Mouse (Mus musculus) liver, postnatal 0 days (tissue): ENCODE data around the gene Mad1l1.

Source experiments
- CTCF ChIP-seq: sonication (generic); IDR thresholded peaks from 2 replicates; pipeline ENCODE4 v1.5.1; 2016; ENCODE audit warnings: antibody characterized with exemption, low read depth
- EP300 ChIP-seq: IDR thresholded peaks from 2 replicates; pipeline ENCODE4 v1.6.1; 2016; ENCODE audit warnings: antibody characterized with exemption, low read depth, mild to moderate bottlenecking

DNA sequence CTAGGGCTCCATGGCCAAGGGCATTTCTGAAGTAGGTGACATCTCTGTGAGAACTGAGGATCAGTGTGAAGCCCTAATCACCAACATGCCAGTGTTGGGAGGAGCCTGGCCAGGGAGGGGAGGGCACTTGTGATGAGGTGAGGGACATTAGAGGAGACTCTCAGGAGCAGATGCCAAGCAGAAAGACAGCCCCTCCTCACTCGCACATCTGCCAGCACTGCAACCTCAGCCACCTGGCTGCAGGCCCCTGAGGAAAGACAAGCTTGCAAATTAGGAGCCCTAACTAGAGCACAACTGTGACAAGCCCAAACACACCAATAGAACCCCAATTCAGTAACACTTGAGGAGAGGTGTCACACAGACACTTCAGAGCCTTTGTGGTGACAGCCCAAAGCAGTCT lies 120.2 kb downstream of the Mad1l1 start:
- no peak for TF ChIP-seq EP300
- no peak for TF ChIP-seq CTCF
